Mouse (Mus musculus): ENCODE data around the gene Smarcb1. TPM values are rescaled to one million over a fixed set of nuclear protein-coding genes. Genes with fewer than 3 reads are reported as not detected.

Smarcb1 gene
- polyA plus RNA-seq, 1 experiment from 2014 or later, result 172 TPM

- Histone ChIP-seq H3K4me1 (peaks cover 14% of the 10 kb centered on the region), H3K27ac (no peak overlapping the region), H3K4me2 (peak overlapping the region; percentile 46), H3K27me3 (replicated peaks) (no peaks in the 10 kb centered on the region), H3K36me3 (no peaks in the 10 kb centered on the region), H3K9ac (no peak overlapping the region), H3K4me3 (replicated peaks) (0 out of 2 replicates have a peak overlapping the region, but pooled peaks have one; percentile 11), H3K9me3 (no peaks in the 10 kb centered on the region)
- 8% methylated on average over 15 of the region's 15 CpGs for WGBS
- ATAC-seq (ENCODE audit: insufficient read depth, low FRiP score, low read depth), result no peak; the same call in 1 of the 2 replicates
These were observed 38.8 kb downstream of the Smarcb1 start for GRCm38 (mm10) chr10:75882433-75883231.

- no peak overlapping the region for H3K9ac ChIP-seq
- no peaks in the 10 kb centered on the region for H3K27me3 ChIP-seq (replicated peaks)
- H3K4me2 ChIP-seq, result no peak overlapping the region
- H3K9me3 ChIP-seq, result no peaks in the 10 kb centered on the region
- no peak for ATAC-seq (ENCODE audit: insufficient read depth, low FRiP score, low read depth)
- H3K4me3 ChIP-seq (replicated peaks), result no peak overlapping the region
- H3K4me1 ChIP-seq, result peaks cover 14% of the 10 kb centered on the region
- no peaks in the 10 kb centered on the region for H3K36me3 ChIP-seq
- WGBS, result 22% methylated on average over 20 of the region's 20 CpGs
- H3K27ac ChIP-seq, result no peak overlapping the region
These were observed 39.6 kb downstream of the Smarcb1 start for GRCm38 (mm10) chr10:75881578-75882432.

GRCm38 (mm10) chr10:75880771-75881577, 40.4 kb downstream of the Smarcb1 start:
- Histone ChIP-seq H3K4me1 (peaks cover 14% of the 10 kb centered on the region), H3K27ac (no peak overlapping the region), H3K4me2 (no peak overlapping the region), H3K9me3 (no peaks in the 10 kb centered on the region), H3K27me3 (replicated peaks) (no peaks in the 10 kb centered on the region), H3K9ac (no peak overlapping the region), H3K4me3 (replicated peaks) (no peak overlapping the region), H3K36me3 (no peaks in the 10 kb centered on the region)
- WGBS, result 34% methylated on average over 6 of the region's 6 CpGs
- ATAC-seq (ENCODE audit: insufficient read depth, low FRiP score, low read depth), result no peak

GRCm38 (mm10) chr10:75880351-75880750, 41.1 kb downstream of the Smarcb1 start:
- Histone ChIP-seq H3K4me3 (replicated peaks) (no peak overlapping the region), H3K27me3 (replicated peaks) (no peaks in the 10 kb centered on the region), H3K4me2 (no peak overlapping the region), H3K9ac (no peak overlapping the region), H3K9me3 (no peaks in the 10 kb centered on the region), H3K27ac (no peak overlapping the region), H3K36me3 (no peaks in the 10 kb centered on the region), H3K4me1 (peaks cover 14% of the 10 kb centered on the region)
- 89% methylated on average over 10 of the region's 10 CpGs for WGBS
- ATAC-seq (ENCODE audit: insufficient read depth, low FRiP score, low read depth), result no peak

- WGBS, result 80% methylated on average over 3 of the region's 3 CpGs
- Histone ChIP-seq H3K36me3 (no peaks in the 10 kb centered on the region), H3K27ac (no peak overlapping the region), H3K9me3 (no peaks in the 10 kb centered on the region), H3K4me1 (peaks cover 14% of the 10 kb centered on the region), H3K4me3 (replicated peaks) (no peak overlapping the region), H3K9ac (no peak overlapping the region), H3K4me2 (no peak overlapping the region), H3K27me3 (replicated peaks) (no peaks in the 10 kb centered on the region)
- ATAC-seq (ENCODE audit: insufficient read depth, low FRiP score, low read depth), result no peak
These were observed 42.6 kb downstream of the Smarcb1 start for GRCm38 (mm10) chr10:75878836-75879235.

GRCm38 (mm10) chr10:75873543-75874170, 47.8 kb downstream of the Smarcb1 start:
- peak overlapping the region; percentile 26 for H3K27ac ChIP-seq
- no peak for ATAC-seq (ENCODE audit: insufficient read depth, low FRiP score, low read depth)
- H3K9ac ChIP-seq, result no peak overlapping the region
- 0 out of 2 replicates have a peak, but pooled peaks cover 12% of the 10 kb centered on the region for H3K4me1 ChIP-seq
- no peaks in the 10 kb centered on the region for H3K9me3 ChIP-seq
- H3K4me3 ChIP-seq (replicated peaks), result peak overlapping the region; percentile 33; the same call in 1 of the 2 replicates
- H3K4me2 ChIP-seq, result peak overlapping the region; percentile 57
- WGBS, result 30% methylated on average over 10 of the region's 10 CpGs
- H3K36me3 ChIP-seq, result no peaks in the 10 kb centered on the region
- no peaks in the 10 kb centered on the region for H3K27me3 ChIP-seq (replicated peaks)

- peak overlapping the region; percentile 33 for H3K4me3 ChIP-seq (replicated peaks)
- H3K27ac ChIP-seq, result peak overlapping the region; percentile 26
- H3K4me1 ChIP-seq, result 0 out of 2 replicates have a peak, but pooled peaks cover 12% of the 10 kb centered on the region
- H3K9me3 ChIP-seq, result no peaks in the 10 kb centered on the region
- H3K4me2 ChIP-seq, result peak overlapping the region; percentile 57
- WGBS, result 2% methylated on average over 11 of the region's 11 CpGs
- H3K27me3 ChIP-seq (replicated peaks), result no peaks in the 10 kb centered on the region
- ATAC-seq (ENCODE audit: insufficient read depth, low FRiP score, low read depth), result peak; percentile 92
- H3K9ac ChIP-seq, result no peak overlapping the region
- no peaks in the 10 kb centered on the region for H3K36me3 ChIP-seq
These were observed 48.4 kb downstream of the Smarcb1 start for GRCm38 (mm10) chr10:75872915-75873542.

- H3K36me3 ChIP-seq, result no peaks in the 10 kb centered on the region
- ATAC-seq (ENCODE audit: insufficient read depth, low FRiP score, low read depth), result no peak
- 33% methylated on average over 10 of the region's 10 CpGs for WGBS
- H3K9ac ChIP-seq, result no peak overlapping the region
- H3K4me3 ChIP-seq (replicated peaks), result peak overlapping the region; percentile 33
- peak overlapping the region; percentile 57 for H3K4me2 ChIP-seq
- H3K27me3 ChIP-seq (replicated peaks), result no peaks in the 10 kb centered on the region
- 0 out of 2 replicates have a peak, but pooled peaks cover 12% of the 10 kb centered on the region for H3K4me1 ChIP-seq
- no peaks in the 10 kb centered on the region for H3K9me3 ChIP-seq
- no peak overlapping the region for H3K27ac ChIP-seq
These were observed 49.1 kb downstream of the Smarcb1 start for GRCm38 (mm10) chr10:75872025-75872914.

GRCm38 (mm10) chr10:75861587-75861986, 59.8 kb downstream of the Smarcb1 start:
- H3K4me3 ChIP-seq (replicated peaks), result no peak overlapping the region
- ATAC-seq (ENCODE audit: insufficient read depth, low FRiP score, low read depth), result no peak
- H3K27ac ChIP-seq, result no peak overlapping the region
- H3K27me3 ChIP-seq (replicated peaks), result no peaks in the 10 kb centered on the region
- no peak overlapping the region for H3K4me2 ChIP-seq
- H3K9me3 ChIP-seq, result no peaks in the 10 kb centered on the region
- 80% methylated on average over 5 of the region's 5 CpGs for WGBS
- peaks cover 6% of the 10 kb centered on the region; the same call in 1 of the 2 replicates for H3K36me3 ChIP-seq
- no peak overlapping the region for H3K9ac ChIP-seq
- H3K4me1 ChIP-seq, result peaks cover 15% of the 10 kb centered on the region

GRCm38 (mm10) chr10:75860746-75861145, 60.7 kb downstream of the Smarcb1 start:
- Histone ChIP-seq H3K4me3 (replicated peaks) (no peak overlapping the region), H3K27me3 (replicated peaks) (no peaks in the 10 kb centered on the region), H3K4me2 (peak overlapping the region; percentile 73; the same call in 1 of the 2 replicates), H3K9ac (no peak overlapping the region), H3K4me1 (peaks cover 15% of the 10 kb centered on the region), H3K9me3 (no peaks in the 10 kb centered on the region), H3K36me3 (peaks cover 6% of the 10 kb centered on the region; the same call in 1 of the 2 replicates), H3K27ac (peak overlapping the region; percentile 96)
- 31% methylated on average over 7 of the region's 7 CpGs for WGBS
- ATAC-seq (ENCODE audit: insufficient read depth, low FRiP score, low read depth), result no peak
